Mouse (Mus musculus): ENCODE measurements around the gene Rhbdf1.
A peak's percentile ranks its signal among the peaks of the same experiment; 100 is the strongest.

Gene Rhbdf1

DNA sequence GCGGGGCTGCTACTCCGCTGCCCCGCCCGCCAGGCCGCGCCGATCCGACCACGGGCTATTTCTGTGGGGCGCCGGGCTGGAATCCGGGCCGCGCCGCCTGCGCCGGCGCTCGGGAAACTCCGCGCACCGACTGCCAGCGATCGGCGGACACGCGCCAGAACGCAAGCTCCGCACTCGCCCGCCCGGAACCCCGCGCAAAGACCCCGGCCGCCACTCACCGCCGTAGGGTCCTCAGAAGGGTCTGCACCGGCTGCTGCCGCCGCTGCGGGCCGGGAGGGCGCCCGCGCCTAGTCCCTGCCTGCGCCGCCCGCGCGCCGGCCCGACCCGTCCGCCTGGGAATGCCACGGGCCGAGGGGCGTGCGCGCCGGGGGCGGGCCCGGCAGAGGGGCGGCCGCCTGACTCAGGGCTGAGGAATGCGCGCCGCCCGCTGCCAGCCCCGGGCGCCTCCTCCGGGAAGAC is at the start of gene Rhbdf1:
Gene Rhbdf1 (minus strand): TSS at position 350 of the 459 bp plus-strand sequence.
- no peak for DNase-seq (ENCODE audit: low read depth)

DNA sequence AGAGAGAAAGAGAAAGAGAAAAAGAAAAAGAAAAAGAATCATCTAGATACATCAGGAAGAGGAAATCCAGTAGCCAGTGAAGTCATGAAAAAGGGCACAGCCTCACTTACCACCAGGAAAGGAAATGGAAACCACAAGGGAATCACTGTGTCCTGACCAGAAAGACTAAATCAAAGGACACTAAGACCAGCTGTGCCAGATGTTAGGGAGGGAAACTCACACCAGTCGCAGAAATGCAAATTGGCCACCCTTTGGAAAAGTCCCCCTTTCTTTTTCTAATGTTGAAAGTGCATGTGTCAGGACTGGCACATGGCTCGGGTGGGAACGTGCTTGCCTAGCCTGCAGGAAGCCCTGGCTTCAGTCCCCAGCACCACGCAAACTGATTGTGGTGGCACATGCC is 49.1 kb upstream of the Rhbdf1 start:
- DNase-seq (ENCODE audit: low read depth), result peak; percentile 76

DNA sequence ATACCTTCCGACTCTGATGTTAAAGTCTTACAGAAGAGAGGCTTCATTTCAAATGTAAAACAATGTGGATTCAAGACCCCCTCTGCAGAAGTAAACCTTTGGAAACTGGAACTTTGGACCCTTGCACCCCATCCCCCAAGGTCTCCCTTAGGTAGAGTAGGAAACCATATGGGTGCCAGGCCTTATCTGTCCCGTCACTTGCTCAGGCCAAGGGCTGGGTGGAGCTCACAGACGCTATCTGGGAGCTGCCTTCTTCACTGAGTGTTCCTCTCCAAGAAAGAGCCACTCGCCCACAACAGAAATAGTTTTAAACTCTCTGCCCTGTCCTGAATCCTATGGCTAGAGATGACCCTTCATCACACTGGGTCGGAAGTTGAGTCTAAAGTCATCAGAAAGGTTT is 46.9 kb upstream of the Rhbdf1 start:
- DNase-seq (ENCODE audit: low read depth), result no peak

DNA sequence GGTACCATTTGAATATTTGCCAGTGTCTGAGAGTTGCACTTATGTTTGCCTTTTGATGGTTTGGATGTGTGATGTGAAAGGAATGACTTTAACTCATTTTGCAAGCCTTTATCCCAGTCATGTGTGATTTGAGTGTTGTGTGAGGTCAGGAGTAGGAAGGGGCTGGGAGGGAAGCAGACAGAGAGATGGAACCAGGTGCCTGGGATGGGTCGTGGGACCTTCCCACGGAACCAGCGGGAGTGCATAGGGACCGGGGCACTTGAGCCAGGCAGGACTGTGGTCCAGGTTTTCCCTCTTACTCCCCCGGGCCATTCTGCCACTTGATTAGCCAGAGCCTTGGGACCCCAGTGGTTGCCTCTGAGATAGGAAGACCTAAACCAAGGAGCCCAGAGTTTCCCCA is 45.9 kb upstream of the Rhbdf1 start:
- DNase-seq (ENCODE audit: low read depth), result no peak

DNA sequence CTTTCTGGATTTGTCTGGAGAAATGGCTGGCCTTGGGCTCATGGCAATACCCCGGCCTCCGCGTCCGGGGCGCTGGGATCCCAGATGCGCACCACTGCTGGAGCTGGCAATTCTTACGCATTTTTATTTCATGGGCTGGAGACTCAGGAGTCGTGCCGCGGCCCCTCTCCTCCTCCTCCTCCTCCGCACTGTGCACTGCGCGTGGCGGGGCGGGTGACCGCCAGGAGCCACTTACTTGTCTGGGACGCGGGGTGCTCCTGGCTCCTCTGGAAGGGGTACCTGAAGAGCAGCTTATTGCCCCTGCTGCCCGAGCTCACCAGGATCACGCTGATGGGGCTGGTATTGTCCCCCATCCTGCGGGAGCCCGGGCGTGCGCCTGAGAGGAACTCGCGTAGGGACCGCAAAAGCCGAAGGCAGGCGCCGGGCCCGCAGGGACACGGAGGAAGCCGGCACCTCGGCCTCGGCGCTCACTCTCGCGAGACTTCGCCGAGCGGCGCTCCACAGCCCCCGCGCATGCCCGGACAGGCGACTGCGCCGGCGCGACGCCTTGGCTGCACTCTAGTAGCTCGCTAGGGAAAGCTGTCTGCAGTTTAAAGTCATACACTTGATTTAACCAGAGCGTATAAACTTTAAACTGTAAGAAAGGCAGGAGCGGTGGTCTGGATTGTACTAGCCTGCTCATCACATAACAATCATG is 45.2 kb upstream of the Rhbdf1 start, which contains the start of gene Nprl3:
Gene Nprl3 (minus strand): TSS at position 520 of the 697 bp plus-strand sequence.
- DNase-seq (ENCODE audit: low read depth), result peak; percentile 91

DNA sequence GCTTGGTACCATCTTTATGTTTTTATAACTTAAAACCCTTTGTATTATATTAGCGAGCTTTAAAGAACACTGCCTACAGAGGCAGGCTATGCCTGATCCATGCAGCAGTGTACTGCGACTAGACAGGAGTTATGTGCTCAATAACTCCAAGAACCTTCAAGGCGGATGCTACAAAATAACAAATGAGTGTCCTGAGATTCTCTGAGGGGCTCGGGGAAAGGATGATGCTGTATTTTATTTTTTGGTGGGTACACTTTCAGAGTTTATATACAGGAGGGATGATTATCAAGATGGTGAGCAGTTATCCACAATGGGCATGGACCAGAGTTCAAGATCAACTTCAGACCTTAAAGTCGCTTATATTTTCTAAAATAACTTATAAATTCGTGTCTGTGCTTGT is 44.7 kb upstream of the Rhbdf1 start:
- DNase-seq (ENCODE audit: low read depth), result no peak

DNA sequence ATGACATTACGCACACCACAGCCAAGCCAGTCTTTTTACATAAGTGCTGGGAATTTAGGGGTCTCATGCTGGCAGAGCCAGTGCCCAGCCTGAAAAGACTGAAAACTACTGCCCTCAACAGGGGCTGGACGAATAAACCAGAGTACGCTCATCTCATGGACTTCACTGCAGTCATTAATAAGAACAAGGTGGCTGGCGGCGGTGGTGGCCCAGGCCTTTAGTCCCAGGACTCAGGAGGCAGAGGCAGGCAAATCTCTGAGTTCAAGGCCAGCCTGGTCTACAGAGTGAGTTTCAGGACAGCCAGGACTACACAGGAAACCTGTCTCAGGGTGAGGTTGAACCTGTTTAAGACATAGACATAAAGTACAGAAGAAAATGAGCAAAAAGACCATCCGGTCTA is 44.1 kb upstream of the Rhbdf1 start:
- no peak for DNase-seq (ENCODE audit: low read depth)

DNA sequence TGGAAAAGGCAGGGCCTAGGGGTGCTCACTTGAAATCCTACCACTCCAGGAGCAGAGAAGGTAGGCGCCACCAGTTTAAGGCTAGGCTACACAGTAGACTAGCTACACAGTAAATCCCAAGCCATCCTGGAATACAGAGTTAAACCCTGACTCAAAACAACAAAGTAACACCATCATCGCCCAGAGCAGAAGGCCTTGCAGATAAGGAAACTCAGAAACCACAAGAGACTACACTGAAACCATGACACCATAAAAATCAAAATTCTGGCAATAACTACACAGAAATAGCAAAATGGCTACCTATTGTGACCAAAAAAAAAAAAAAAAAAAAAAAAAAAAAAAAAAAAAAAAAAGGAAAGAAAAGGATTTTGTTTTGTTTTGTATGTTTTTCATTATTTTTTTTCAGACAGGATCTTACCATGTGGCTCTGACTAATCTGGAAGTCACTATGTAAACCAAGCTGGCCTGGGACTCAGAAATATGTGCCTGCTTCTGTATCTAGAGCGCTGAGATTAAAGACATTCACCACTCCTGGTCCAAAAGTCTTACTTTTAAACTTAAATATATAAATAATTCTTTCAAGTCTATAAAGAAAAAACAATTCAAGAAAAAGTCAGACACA is 43.1 kb upstream of the Rhbdf1 start:
- DNase-seq (ENCODE audit: low read depth), result peak; percentile 95

DNA sequence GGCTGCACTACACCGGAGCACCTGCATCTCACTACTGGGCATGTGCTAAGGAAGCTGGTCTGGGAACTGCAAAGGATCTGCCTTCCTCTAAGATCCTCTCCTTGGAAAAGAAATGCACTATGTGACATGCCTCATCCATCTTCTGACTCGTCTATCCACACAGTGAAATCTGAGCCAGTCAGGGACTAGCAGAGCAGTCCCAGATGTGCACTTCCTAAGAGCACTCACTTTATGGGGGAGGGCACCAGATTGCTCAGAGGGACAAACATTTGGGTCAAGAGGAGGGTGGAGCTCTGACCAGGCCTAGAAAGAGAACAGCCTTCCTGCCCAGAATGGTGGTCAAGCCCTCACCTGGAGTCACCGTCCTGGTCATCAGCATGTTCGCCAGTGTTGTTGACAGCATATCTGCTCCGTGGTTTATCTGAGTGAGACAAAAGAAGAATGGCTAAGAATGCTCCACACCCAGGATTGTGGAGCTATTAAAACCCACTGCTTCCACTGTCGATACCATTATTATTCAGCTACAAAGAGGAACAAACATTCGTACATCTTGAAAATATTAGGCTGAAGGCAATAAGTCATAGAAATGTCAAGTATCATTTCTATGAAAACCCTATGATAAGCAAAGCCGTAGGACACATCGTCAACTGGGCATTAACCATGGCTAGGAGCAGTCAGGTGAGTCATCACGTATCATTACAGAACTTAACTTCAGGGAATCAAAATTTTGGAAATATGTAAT is 40.7 kb upstream of the Rhbdf1 start:
- peak; percentile 28 for DNase-seq (ENCODE audit: low read depth)

DNA sequence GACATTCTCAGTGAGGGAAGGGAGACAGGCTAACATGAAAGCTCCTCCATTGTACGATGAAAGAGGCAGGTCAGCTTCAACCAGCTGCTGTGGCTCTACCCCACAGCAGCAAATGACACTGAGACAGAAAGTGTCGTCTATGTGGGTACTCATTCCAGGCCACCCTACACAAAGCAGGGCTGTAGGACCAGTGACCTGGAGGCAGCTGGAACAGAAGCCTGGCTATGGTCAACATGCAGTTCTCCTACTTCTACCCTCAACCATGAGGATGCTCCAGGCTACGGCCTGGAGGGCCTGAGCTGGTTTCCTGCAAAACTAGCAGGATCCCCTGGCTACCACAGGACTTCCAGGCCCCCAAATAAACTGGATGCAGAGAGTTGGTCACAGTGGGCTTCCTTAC is 34.5 kb upstream of the Rhbdf1 start:
- DNase-seq (ENCODE audit: low read depth), result no peak

DNA sequence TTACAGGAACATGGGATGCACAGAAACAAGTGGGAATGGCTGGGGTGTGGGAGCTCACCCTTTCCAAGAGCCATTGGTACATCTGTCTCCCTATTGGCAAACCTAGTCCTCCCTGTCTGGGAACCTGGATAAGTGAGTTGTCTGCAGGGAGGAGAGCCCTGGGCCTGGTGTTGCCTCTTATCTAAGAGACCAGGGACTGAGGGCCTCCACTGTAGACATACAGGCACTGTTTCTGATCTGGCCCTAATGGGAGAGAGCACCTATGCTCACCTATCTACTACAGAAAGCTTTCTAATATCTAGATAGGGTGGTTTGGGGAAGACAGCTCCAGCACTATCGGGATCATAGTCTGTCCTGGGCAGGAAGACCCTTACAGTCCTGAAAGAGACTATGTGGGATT is 34.0 kb upstream of the Rhbdf1 start:
- no peak for DNase-seq (ENCODE audit: low read depth)

DNA sequence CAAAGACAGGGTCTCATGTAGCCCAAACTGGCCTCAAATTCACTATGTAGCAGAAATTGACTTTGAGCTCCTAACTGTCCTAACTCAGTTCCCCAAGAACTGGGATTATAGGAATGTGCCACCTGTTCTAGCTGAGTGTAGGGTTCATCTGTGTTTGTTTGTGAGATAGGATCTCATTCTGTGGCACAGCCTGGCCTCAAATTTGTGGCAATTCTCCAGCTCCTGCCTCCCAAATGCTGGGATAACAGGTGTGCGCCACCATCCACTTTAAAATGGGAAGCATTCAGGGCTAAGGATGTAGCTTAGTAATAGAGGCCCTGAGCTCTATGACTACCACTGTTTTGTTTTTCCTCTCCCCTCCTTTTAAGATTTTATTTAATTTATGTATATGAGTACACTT is 31.0 kb upstream of the Rhbdf1 start:
- DNase-seq (ENCODE audit: low read depth), result no peak

DNA sequence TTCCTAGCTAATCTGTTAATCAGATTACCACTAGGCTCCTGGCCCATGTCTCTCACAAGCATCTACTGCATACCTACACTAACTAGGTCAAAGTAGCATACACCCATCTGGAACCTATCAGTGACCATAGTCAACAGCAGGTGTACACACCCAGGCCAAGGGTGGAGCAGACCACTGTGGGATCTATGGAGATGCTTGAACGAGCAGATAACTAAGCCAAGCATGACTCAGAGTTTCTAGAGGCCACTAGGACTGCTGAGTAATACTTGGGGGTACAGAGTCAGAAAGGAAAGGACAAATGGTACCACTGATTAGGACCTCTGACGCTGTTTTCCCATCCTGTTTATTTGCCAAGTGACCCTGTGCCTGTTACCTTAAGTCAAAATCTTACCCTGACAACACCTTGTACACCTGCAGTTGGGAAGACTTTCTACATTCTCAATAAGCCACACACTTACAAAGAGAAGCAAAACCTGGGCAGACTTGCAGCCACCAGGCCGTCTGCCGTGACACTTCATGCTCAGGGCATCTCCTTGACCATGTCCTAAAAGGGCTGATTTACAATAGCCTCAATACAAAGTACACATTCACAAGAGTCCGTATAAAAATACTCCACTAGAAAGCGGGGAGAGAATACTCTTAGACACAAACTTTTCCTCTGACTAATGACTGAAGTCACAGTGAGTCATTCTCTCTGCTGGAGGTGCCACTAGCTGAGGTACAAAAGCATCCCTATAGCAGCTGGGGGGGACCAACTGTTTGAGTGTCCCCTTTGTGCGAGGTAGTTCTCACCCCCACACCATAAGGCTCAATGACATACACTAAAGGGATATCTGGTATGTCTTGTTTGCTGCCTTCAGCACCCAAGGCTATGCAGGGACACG is 29.0 kb upstream of the Rhbdf1 start:
- peak; percentile 81 for DNase-seq (ENCODE audit: low read depth)

DNA sequence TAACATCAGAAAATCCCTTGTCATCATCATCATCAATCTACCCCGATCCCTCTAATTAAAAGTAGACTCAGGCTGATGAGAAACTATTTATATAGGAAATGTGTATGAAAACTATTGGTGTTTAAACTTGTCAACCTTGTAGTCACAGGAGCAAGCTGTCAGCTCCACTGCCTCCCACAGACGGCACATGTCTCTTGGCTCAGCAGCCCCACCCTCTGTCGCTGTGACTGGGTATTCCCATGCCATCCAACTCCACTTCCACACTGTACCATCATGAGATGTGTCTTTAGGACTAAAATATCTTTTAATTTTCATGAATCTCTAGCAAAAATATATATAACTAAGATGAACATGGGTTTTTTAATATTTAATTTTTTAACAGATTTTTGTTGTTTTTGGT is 26.2 kb upstream of the Rhbdf1 start:
- no peak for DNase-seq (ENCODE audit: low read depth)

DNA sequence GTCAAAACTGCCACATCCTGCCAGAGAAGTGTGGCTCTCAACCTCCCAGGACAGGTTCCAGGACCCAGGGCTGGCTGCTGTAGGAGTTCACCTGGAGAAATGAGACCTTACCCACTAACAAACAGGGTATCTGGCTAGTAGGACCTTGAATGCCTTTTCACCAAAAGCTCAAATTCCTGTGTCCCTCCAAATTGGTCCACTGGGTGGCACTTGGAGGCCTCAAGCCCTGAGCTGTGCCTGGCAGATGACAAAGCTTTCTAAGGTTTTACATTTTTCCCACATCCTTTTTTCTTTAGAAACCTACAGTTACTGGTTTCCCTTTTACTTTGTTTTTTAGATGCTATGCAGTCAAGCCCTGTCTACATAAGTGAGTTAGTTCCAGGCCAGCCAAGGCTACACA is 25.0 kb upstream of the Rhbdf1 start:
- DNase-seq (ENCODE audit: low read depth), result peak; percentile 60

DNA sequence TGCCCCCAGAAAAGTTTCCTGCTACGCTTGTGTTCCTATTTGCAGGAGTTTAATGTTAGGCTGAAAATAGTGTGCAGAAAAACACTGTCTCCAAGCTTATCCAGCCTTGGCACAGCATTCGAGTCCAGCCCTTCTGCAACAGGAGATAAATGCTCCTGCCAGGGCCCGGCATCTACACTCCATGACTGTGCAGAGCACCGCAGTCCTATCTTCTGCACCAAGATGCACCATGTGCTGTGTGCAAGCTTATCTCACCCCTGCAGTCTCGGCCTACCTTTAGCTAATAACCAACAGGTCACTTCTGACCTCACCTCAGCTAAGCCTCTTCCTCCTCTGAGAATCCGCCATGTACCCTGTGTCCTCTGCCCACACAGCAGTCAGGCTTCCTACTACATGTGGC is 23.5 kb upstream of the Rhbdf1 start:
- DNase-seq (ENCODE audit: low read depth), result no peak

DNA sequence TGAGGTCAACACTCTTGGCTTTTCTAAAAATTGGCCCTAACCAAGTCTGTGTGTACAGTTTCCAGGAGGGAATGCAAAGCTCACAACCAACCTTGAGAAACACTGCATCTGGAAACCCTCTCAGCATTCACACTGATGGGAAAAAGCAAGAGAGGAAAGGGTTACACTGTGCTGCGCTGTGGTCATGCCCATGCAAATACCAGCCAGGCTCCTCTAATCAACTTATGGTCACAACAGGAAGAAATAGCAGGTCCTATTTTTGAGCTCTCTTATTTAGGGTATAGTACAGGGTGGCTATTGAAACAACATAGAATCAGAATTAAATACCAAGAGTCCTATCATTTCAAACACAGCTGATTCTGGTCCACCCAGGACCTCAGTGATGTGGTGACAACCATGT is 22.5 kb upstream of the Rhbdf1 start:
- no peak for DNase-seq (ENCODE audit: low read depth)

DNA sequence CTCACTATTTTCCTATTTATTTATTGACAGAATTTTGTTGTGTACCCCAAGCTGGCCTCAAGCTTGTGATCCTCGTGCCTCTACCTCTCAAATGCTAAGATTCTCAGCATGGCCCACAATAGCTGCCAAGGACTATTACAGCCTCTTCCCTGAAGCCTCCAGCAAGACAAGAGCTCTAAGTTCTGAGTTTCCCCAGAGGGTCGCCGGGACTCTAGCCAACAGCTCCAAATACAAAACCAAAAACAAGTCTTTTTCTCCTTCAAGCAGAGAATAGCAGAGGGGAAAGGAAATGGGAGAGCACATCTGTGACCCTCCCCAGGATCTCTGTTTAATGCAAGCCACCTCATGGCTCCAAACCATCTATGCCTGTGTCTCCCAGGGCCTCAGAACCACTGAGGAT is 22.0 kb upstream of the Rhbdf1 start:
- DNase-seq (ENCODE audit: low read depth), result no peak

DNA sequence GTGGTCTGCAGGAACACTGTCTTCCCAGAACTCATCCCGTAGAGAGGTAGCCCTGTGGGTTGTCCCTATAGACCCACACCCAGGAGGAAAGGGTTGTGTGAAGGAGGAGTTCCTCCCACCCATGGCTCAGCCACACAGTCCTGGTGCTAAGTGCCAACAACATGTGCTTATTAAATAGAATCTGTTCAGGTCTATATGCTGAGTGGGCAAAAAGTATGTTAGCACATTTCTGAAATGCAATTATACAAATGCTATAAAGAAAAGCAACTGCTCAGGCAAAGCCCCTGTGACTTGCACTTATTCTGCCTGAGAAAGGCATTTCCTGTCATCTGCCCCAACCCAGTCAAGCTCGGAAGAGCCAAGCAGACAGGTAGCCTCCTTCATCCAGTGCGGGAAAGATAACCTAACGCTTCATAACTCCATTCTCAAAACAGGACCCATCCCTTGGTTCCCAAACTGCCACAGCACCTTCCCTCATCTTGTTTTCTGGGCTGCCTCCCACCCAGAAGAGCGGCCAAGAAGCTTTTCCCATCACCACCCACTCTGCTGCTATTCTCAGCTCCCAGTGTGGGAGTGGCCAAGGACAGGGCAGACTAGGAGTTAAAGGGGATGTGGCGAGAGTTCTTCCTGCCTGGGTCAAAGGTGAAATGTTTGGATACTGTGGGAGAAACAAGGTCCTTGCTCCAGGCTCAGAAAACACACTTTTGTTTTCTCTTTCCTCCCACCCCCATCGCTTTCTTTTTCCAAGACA is 21.3 kb upstream of the Rhbdf1 start:
- DNase-seq (ENCODE audit: low read depth), result no peak

DNA sequence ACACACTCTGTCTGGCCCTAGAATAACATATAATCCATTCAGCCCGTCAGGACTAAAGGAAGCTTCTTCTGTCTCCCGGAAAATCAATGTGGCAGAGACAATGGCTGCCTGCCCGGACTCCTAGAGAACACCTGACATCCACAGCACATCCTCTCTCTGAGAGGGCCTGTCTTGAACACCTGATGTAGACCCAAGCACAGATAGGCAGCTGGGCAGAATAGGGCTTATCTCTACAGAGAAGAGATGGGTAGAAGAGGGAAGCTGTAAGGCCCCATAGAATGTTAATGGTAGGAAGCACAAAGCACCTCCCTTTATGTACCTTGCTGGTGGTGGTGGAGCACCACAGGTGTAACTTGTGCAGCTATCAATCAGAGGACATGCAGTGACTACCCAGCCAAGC is 20.1 kb upstream of the Rhbdf1 start:
- DNase-seq (ENCODE audit: low read depth), result no peak

DNA sequence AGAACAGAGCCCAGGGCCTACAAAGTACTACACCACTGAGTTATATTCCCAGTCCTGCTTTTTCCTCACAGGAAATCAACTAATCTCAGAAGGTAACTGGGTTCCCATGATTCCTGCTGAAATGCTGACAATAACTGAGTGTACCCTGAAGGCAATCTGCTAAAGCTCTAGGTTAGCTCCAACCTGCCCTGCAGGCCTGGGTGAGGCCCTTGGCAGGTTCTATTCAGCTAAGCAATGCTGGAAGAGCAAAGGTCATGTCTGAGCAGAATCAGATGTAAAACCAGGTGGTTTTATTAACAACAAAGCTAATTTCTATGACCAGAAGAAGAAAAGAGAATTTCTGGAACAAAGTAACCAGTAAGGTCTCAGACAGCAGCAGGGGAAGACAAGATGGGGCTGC is 19.3 kb upstream of the Rhbdf1 start:
- no peak for DNase-seq (ENCODE audit: low read depth)
